Mouse (Mus musculus) intestine, postnatal 0 days (tissue): ENCODE results near the gene Rubcn. TPM values are rescaled to one million over a fixed set of nuclear protein-coding genes. Genes with fewer than 3 reads are reported as not detected.
"Not testable (repeated sequence)": the region's sequence is repeated elsewhere in the genome, so short reads cannot be mapped to it uniquely, and the experiment has no call there.

Source experiments
- ATAC-seq: fragments of 200-750 bp; cut with Nextera tagmentation; 2 replicates; pipeline ENCODE4 v1.8.0; 2017; ENCODE audit warnings: mild to moderate bottlenecking, moderate TSS enrichment, moderate library complexity
- H3K27ac ChIP-seq: fragments of 300-500 bp; sonication (generic); 2 replicates; pipeline ENCODE4 v1.5.1; 2014; ENCODE audit warnings: mild to moderate bottlenecking, low read depth, low read length, moderate library complexity
- H3K27me3 ChIP-seq: fragments of 300-500 bp; sonication (generic); replicated peaks from 2 replicates; pipeline ENCODE4 v1.6.1; 2014; ENCODE audit warnings: low read length, mixed read lengths; ENCODE audit not compliant: control insufficient read depth, insufficient read depth
- H3K36me3 ChIP-seq: fragments of 300-500 bp; sonication (generic); 2 replicates; pipeline ENCODE4 v1.6.1; 2014; ENCODE audit warnings: mild to moderate bottlenecking, moderate library complexity; ENCODE audit not compliant: control insufficient read depth, insufficient read depth
- H3K4me1 ChIP-seq: fragments of 300-500 bp; sonication (generic); replicated peaks from 2 replicates; pipeline ENCODE4 v1.6.1; 2014; ENCODE audit warnings: antibody characterized with exemption, low read length, mixed read lengths; ENCODE audit not compliant: control insufficient read depth, insufficient read depth
- H3K4me2 ChIP-seq: fragments of 300-500 bp; sonication (generic); replicated peaks from 2 replicates; pipeline ENCODE4 v1.6.1; 2014; ENCODE audit warnings: low read depth, mild to moderate bottlenecking, moderate library complexity
- H3K4me3 ChIP-seq: fragments of 300-500 bp; sonication (generic); 2 replicates; pipeline ENCODE4 v1.5.1; 2014; ENCODE audit warnings: low read depth, low read length
- H3K9ac ChIP-seq: fragments of 300-500 bp; sonication (generic); 2 replicates; pipeline ENCODE4 v1.6.1; 2014; ENCODE audit warnings: mild to moderate bottlenecking, low read depth, low read length
- H3K9me3 ChIP-seq: fragments of 300-500 bp; sonication (generic); 2 replicates; pipeline ENCODE4 v1.6.1; 2016; ENCODE audit warnings: mixed run types; ENCODE audit not compliant: control insufficient read depth
- CTCF ChIP-seq: sonication (generic); IDR thresholded peaks from 2 replicates; pipeline ENCODE4 v1.5.1; 2016; ENCODE audit warnings: low read depth, mild to moderate bottlenecking, control low read depth, antibody characterized with exemption, moderate library complexity
- WGBS: fragments of 180-500 bp; shearing (Covaris S2); extraction: QIAGEN DNeasy Blood & Tissue Kit; methylation state at CpG from one replicate; pipeline ENCODE4 v1.1.7; 2014; 5-methylcytosine and 5-hydroxymethylcytosine counted together
- polyA plus RNA-seq: library from polyadenylated mRNA; unstranded; fragments of >200 nt; fragmentation: Nextera tagmentation; extraction: Ambion mirVana; gene quantifications from 2 replicates; pipeline ENCODE4 v1.2.1, GENCODE M21; 2015

Gene Rubcn
- polyA plus RNA-seq, 1 experiment from 2014 or later, result 8.6 TPM

DNA sequence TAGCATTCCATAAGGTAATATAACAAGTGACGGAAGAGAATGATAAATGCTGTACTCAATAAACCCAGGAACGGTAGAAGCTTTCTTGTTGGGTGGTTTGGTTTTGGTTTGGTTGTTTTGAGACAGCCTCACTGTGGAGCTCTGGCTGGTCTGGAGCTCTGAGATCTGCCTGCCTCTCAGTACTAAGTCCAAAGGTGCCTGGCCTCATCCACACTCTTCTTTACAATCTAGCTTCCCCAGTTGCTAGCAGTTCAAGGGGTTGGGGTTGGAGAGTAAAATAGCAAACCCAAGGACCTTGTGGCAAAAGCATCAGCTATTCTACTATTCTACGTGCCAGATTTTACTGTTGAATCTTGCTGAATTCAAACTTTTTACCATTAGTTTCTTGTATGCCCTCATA is 1.7 kb downstream of the Rubcn start:
- H3K36me3 ChIP-seq, result no peaks in the 10 kb centered on the region
- H3K4me2 ChIP-seq, result no peak overlapping the region
- peak overlapping the region; percentile 42; the same call in 1 of the 2 replicates for H3K27ac ChIP-seq
- H3K4me3 ChIP-seq, result no peak overlapping the region
- peak; percentile 44 for ATAC-seq
- WGBS, result 64% methylated on average over 3 of the region's 3 CpGs
- H3K9me3 ChIP-seq, result no peaks in the 10 kb centered on the region
- H3K4me1 ChIP-seq, result 0 out of 2 replicates have a peak, but pooled peaks cover 6% of the 10 kb centered on the region
- no peak overlapping the region for H3K9ac ChIP-seq
- TF ChIP-seq CTCF, result no peak
- H3K27me3 ChIP-seq, result no peaks in the 10 kb centered on the region

- H3K9ac ChIP-seq, H3K9me3 ChIP-seq, H3K4me3 ChIP-seq, H3K36me3 ChIP-seq, H3K27me3 ChIP-seq, H3K4me2 ChIP-seq, H3K4me1 ChIP-seq, ATAC-seq: not testable (repeated sequence)
- H3K27ac ChIP-seq, result peak overlapping the region; percentile 42; the same call in 1 of the 2 replicates
- WGBS, result 64% methylated on average over 1 of the region's 1 CpGs
Observed at GRCm38 (mm10) chr16:32875281-32875680, 2.3 kb downstream of the Rubcn start.

- TF ChIP-seq CTCF, result no peak
- Histone ChIP-seq H3K4me2 (no peak overlapping the region), H3K9ac (no peak overlapping the region), H3K4me3 (no peak overlapping the region), H3K36me3 (no peaks in the 10 kb centered on the region), H3K27me3 (no peaks in the 10 kb centered on the region), H3K27ac (no peak overlapping the region), H3K4me1 (0 out of 2 replicates have a peak, but pooled peaks cover 3% of the 10 kb centered on the region), H3K9me3 (no peaks in the 10 kb centered on the region)
- 42% methylated on average over 3 of the region's 3 CpGs for WGBS
- ATAC-seq, result no peak
Observed at GRCm38 (mm10) chr16:32873366-32873765, 4.2 kb downstream of the Rubcn start.

DNA sequence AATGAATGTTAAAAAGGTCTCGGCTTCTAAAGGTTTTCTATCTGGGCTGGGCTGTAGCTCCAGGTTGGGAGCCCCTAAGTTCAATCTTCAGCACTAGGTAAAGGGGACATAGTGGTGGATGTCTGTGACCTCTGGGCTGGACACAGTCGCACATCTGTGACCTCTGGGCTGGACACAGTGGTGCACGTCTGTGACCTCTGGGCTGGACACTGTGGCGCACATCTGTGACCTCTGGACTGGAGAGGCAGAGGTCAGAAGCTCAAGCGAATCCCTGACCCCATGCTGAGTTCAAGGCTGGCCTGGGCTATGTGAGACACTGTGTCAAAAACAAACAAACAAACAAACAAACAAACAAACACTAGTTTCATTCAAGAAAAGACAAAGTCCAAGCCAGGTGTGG is 7.3 kb downstream of the Rubcn start:
- H3K4me3 ChIP-seq, result no peak overlapping the region
- no peak overlapping the region for H3K9ac ChIP-seq
- H3K27ac ChIP-seq, result no peak overlapping the region
- H3K4me2 ChIP-seq, result no peak overlapping the region
- no peak for TF ChIP-seq CTCF
- H3K4me1 ChIP-seq, result peaks cover 9% of the 10 kb centered on the region; the same call in 1 of the 2 replicates
- H3K36me3 ChIP-seq, result no peaks in the 10 kb centered on the region
- 69% methylated on average over 5 of the region's 5 CpGs for WGBS
- H3K9me3 ChIP-seq, result no peaks in the 10 kb centered on the region
- no peak for ATAC-seq
- H3K27me3 ChIP-seq, result no peaks in the 10 kb centered on the region

DNA sequence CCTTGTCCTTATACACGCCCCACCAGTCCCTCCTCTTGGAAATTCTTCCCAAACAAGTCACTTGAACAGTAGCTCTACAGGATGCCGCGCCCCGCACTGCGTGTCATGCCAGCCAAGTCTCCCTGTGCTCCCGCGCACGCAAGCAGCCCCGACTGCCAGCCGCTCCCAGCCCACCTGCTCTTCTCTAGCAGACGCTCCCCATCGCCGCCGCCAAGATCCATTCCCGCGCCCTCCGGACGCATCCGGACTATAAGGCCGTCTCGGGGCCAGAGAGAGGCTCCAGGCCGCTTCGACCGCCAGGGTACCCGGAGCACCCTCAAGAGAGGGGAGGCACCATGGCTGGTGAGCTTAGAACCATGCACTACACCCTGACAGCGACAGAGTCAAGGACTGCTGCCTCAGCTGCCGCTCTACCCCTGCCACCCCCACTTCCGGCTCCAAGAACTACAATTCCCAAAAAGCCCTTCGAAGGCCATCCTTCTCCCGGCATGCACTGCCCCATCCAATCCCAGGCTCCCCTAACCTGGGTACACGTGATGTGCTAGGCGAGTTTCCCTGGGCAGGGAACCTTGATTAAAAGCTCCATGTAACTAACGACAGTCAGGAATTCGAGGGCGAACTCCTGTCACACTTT is 9.5 kb downstream of the Rubcn start:
- TF ChIP-seq CTCF, result peak; percentile 22; the same call in 1 of the 2 replicates
- under 1% methylated on average over 34 of the region's 35 CpGs for WGBS
- Histone ChIP-seq H3K27ac (peak overlapping the region; percentile 90), H3K4me3 (peak overlapping the region; percentile 95), H3K9ac (peak overlapping the region; percentile 69), H3K4me1 (peaks cover 9% of the 10 kb centered on the region; the same call in 1 of the 2 replicates), H3K4me2 (peak overlapping the region; percentile 87), H3K36me3 (peaks cover 9% of the 10 kb centered on the region; the same call in 1 of the 2 replicates), H3K9me3 (no peaks in the 10 kb centered on the region), H3K27me3 (no peaks in the 10 kb centered on the region)
- peak; percentile 97 for ATAC-seq

- Histone ChIP-seq H3K4me2 (no peak overlapping the region), H3K27ac (no peak overlapping the region), H3K36me3 (peaks cover 9% of the 10 kb centered on the region; the same call in 1 of the 2 replicates), H3K9me3 (no peaks in the 10 kb centered on the region), H3K27me3 (no peaks in the 10 kb centered on the region), H3K4me1 (peaks cover 9% of the 10 kb centered on the region; the same call in 1 of the 2 replicates), H3K4me3 (no peak overlapping the region), H3K9ac (no peak overlapping the region)
- TF ChIP-seq CTCF, result no peak
- no peak for ATAC-seq
- WGBS, result 89% methylated on average over 5 of the region's 5 CpGs
Observed at GRCm38 (mm10) chr16:32866713-32867112, 10.9 kb downstream of the Rubcn start.
